Mouse (Mus musculus) midbrain, embryonic 13.5 days (tissue): ENCODE measurements at regions not wholly inside any gene's neighbourhood (a gene's known extent, or its start where the extent isn't known, plus 50 kb on each side); places are given as distances from the start of the nearest gene placed in this dataset.

Experiments used
- ATAC-seq: fragments of 200-750 bp; cut with Nextera tagmentation; 2 replicates; pipeline ENCODE4 v1.8.0; 2017; ENCODE audit warnings: mild to moderate bottlenecking, moderate TSS enrichment, moderate library complexity
- H3K27ac ChIP-seq: fragments of 300-500 bp; sonication (generic); 2 replicates; pipeline ENCODE4 v1.5.1; 2015; ENCODE audit warnings: inconsistent platforms, mild to moderate bottlenecking, moderate library complexity
- H3K27me3 ChIP-seq: fragments of 300-500 bp; sonication (generic); 2 replicates; pipeline ENCODE4 v1.6.1; 2015; ENCODE audit warnings: mild to moderate bottlenecking, inconsistent platforms
- H3K36me3 ChIP-seq: fragments of 300-500 bp; sonication (generic); 2 replicates; pipeline ENCODE4 v1.6.1; 2015; ENCODE audit warnings: mild to moderate bottlenecking, inconsistent platforms
- H3K4me1 ChIP-seq: fragments of 300-500 bp; sonication (generic); replicated peaks from 2 replicates; pipeline ENCODE4 v1.6.1; 2015; ENCODE audit warnings: inconsistent platforms
- H3K4me2 ChIP-seq: fragments of 300-500 bp; sonication (generic); replicated peaks from 2 replicates; pipeline ENCODE4 v1.6.1; 2015; ENCODE audit warnings: moderate library complexity, mild to moderate bottlenecking, inconsistent platforms
- H3K4me3 ChIP-seq: fragments of 300-500 bp; sonication (generic); replicated peaks from 2 replicates; pipeline ENCODE4 v1.5.1; 2015; ENCODE audit warnings: mild to moderate bottlenecking, inconsistent platforms
- H3K9ac ChIP-seq: fragments of 300-500 bp; sonication (generic); replicated peaks from 2 replicates; pipeline ENCODE4 v1.6.1; 2015; ENCODE audit warnings: mild to moderate bottlenecking, inconsistent platforms
- H3K9me3 ChIP-seq: fragments of 300-500 bp; sonication (generic); 2 replicates; pipeline ENCODE4 v1.6.1; 2016; ENCODE audit warnings: mild to moderate bottlenecking, inconsistent platforms
- WGBS: fragments of 180-500 bp; shearing (Covaris S2); methylation state at CpG from one replicate; pipeline ENCODE4 v1.1.7; 2015; 5-methylcytosine and 5-hydroxymethylcytosine counted together

DNA sequence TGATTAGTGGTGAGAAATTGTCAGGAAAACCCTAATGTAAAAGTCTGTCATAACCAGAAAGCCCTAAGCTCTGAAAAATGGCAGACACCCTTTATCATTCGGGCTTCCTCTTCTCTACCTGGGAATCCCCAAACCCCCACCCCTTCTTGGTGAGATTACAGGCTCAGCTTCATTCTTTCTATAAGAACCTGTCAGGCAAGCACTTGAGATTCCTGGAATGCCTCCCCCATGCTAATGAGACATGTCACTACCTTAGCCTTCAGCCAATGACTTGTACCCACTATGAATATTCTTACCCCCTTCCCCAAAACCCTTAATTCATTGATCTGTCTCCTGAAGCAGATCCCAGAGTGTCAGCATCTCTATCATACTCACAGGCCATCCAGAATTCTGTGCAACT is 254.5 kb upstream of the Gcfc2 start:
- WGBS, result 86% methylated on average over 1 of the region's 1 CpGs
- Histone ChIP-seq H3K9ac (no peak overlapping the region), H3K9me3 (no peaks in the 10 kb centered on the region), H3K36me3 (no peaks in the 10 kb centered on the region), H3K4me3 (no peak overlapping the region), H3K27ac (no peak overlapping the region), H3K4me1 (no peaks in the 10 kb centered on the region), H3K27me3 (no peaks in the 10 kb centered on the region), H3K4me2 (no peak overlapping the region)
- no peak for ATAC-seq

DNA sequence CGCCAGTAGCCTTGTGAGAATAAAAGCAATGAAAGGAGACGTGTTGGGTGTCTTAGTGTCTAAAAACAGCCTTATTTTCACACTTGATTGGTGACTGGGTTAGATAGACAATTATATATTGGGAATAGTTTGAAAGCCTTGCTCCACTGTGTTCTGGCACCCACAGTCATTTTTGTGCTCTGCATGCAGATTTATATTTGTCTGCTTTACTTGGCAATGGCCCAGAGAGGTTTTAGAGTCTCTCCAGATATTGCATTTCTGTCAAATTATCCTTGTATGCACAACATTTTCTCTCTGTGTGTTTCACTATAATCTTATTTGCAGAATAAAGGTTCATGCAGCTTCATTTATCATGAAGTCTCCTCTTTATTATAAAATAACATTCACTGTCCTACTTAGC is 250.2 kb upstream of the Gcfc2 start:
- H3K36me3 ChIP-seq, result no peaks in the 10 kb centered on the region
- H3K27ac ChIP-seq, result no peak overlapping the region

GRCm38 (mm10) chr6:81697284-81697683 is 226.2 kb upstream of the Gcfc2 start:
- no peaks in the 10 kb centered on the region for H3K36me3 ChIP-seq
- ATAC-seq, result no peak
- no peaks in the 10 kb centered on the region for H3K4me1 ChIP-seq
- H3K27ac ChIP-seq, result no peak overlapping the region
- no peak overlapping the region for H3K4me2 ChIP-seq
- H3K9me3 ChIP-seq, result no peaks in the 10 kb centered on the region
- no peaks in the 10 kb centered on the region for H3K27me3 ChIP-seq
- 94% methylated on average over 7 of the region's 7 CpGs for WGBS
- H3K4me3 ChIP-seq, result no peak overlapping the region
- no peak overlapping the region for H3K9ac ChIP-seq

More for the DNA sequence above, 250.2 kb upstream of the Gcfc2 start:
- Histone ChIP-seq H3K4me3 (no peak overlapping the region), H3K9me3 (no peaks in the 10 kb centered on the region), H3K4me1 (no peaks in the 10 kb centered on the region), H3K9ac (no peak overlapping the region), H3K4me2 (no peak overlapping the region), H3K27me3 (no peaks in the 10 kb centered on the region)
- ATAC-seq, result no peak
- 79% methylated on average over 2 of the region's 2 CpGs for WGBS

DNA sequence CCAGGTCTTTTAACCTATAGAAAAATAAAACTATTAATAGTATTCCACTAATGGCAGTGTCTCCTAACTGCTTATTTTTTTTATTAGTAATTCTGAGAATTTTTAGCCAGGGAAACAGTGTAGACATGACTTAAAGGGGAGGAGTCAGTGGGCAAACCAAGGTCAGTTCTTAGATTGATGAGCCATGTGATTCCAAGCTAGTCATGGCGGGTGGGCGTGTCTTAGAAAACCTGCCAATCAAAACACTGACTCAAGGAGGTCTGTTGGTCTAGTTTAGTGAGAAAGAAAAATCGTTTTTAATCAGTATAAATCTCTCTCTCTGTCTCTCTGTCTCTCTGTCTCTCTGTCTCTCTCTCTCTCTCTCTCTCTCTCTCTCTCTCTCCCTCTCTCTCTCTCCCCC is 225.3 kb upstream of the Gcfc2 start:
- Histone ChIP-seq H3K4me3 (no peak overlapping the region), H3K4me1 (no peaks in the 10 kb centered on the region), H3K9ac (no peak overlapping the region), H3K27me3 (no peaks in the 10 kb centered on the region), H3K4me2 (no peak overlapping the region), H3K9me3 (no peaks in the 10 kb centered on the region), H3K27ac (no peak overlapping the region), H3K36me3 (no peaks in the 10 kb centered on the region)
- WGBS, result 84% methylated on average over 3 of the region's 3 CpGs
- ATAC-seq, result no peak

DNA sequence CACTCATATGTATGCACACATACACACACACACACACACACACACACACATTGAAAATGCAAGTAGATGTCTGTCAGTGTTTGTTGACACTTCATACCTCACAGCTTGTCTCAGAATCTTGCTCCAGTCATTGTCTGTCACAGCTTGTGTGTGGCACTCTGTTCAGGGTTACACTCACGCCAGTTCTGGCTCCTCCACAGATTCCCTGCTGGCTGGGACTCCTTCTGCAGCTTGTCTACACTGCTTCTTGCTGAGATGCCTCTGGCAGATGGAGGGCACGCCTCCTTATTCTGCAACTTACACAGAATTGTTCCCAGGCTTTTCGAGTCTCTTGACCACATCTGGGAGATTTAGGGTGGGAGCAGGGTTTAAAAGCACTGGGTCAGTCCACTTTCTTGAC is 208.6 kb upstream of the Gcfc2 start:
- ATAC-seq, result no peak

DNA sequence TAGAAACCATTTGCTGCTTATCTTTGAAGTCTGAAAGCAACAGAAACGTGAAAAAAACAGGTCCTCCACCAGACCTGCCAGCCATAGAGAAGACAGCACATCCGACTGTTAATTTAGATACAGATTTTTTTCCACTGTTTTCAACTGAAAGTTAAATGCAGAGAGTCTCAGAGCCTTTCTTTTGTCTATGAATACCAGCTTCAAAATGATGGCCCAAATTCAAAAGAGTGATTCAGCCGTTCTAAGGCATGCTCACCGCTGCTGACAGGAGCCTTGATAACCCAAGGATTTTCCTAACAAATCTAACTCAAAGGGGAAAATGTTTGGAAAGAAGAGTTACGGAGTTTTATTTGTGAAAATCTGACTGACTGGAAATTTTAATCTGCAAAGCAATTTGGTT is 207.1 kb upstream of the Gcfc2 start:
- no peak overlapping the region for H3K9ac ChIP-seq
- WGBS, result 69% methylated on average over 5 of the region's 5 CpGs
- no peaks in the 10 kb centered on the region for H3K27me3 ChIP-seq
- no peak for ATAC-seq
- no peaks in the 10 kb centered on the region for H3K4me1 ChIP-seq
- H3K9me3 ChIP-seq, result no peaks in the 10 kb centered on the region
- no peak overlapping the region for H3K27ac ChIP-seq
- H3K36me3 ChIP-seq, result no peaks in the 10 kb centered on the region
- no peak overlapping the region for H3K4me3 ChIP-seq
- no peak overlapping the region for H3K4me2 ChIP-seq

More for the DNA sequence above, 208.6 kb upstream of the Gcfc2 start:
- H3K27ac ChIP-seq, result no peak overlapping the region
- H3K36me3 ChIP-seq, result no peaks in the 10 kb centered on the region
- no peaks in the 10 kb centered on the region for H3K9me3 ChIP-seq
- no peak overlapping the region for H3K9ac ChIP-seq
- no peaks in the 10 kb centered on the region for H3K4me1 ChIP-seq
- no peak overlapping the region for H3K4me2 ChIP-seq
- H3K27me3 ChIP-seq, result no peaks in the 10 kb centered on the region
- no peak overlapping the region for H3K4me3 ChIP-seq
- 69% methylated on average over 3 of the region's 3 CpGs for WGBS

- peaks cover 4% of the 10 kb centered on the region; the same call in 1 of the 2 replicates for H3K4me1 ChIP-seq
- H3K36me3 ChIP-seq, result no peaks in the 10 kb centered on the region
- no peak overlapping the region for H3K4me2 ChIP-seq
- no peaks in the 10 kb centered on the region for H3K27me3 ChIP-seq
- ATAC-seq, result no peak; the same call in 1 of the 2 replicates
- WGBS, result 73% methylated on average over 4 of the region's 4 CpGs
- no peak overlapping the region for H3K27ac ChIP-seq
- H3K9me3 ChIP-seq, result no peaks in the 10 kb centered on the region
- H3K9ac ChIP-seq, result no peak overlapping the region
- H3K4me3 ChIP-seq, result no peak overlapping the region
Observed at GRCm38 (mm10) chr6:81724601-81725545, 198.6 kb upstream of the Gcfc2 start.

DNA sequence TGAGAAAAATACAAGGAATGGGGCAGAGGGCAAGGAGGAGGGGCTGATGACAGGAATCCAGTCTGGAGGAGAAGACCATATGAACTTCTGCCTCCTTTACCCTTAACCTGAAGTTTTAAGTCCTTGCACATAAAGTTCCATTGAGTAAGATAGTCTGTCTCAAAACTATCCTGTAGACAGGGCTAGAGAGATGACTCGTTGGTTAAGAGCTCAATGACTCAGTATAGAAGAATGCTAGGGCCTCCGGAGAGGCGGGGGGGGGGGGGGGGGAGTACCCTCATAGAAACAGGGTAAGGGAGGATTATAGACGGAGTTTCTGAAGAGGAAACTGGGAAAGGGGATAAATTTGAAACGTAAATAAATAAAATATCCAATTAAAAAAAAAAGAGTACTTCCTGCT is 191.8 kb upstream of the Gcfc2 start:
- no peaks in the 10 kb centered on the region for H3K27me3 ChIP-seq
- ATAC-seq, result no peak
- no peaks in the 10 kb centered on the region for H3K36me3 ChIP-seq
- H3K4me1 ChIP-seq, result no peaks in the 10 kb centered on the region
- no peak overlapping the region for H3K9ac ChIP-seq
- no peak overlapping the region for H3K4me2 ChIP-seq
- 78% methylated on average over 4 of the region's 5 CpGs for WGBS
- H3K4me3 ChIP-seq, result no peak overlapping the region
- H3K27ac ChIP-seq, result no peak overlapping the region
- H3K9me3 ChIP-seq, result no peaks in the 10 kb centered on the region

DNA sequence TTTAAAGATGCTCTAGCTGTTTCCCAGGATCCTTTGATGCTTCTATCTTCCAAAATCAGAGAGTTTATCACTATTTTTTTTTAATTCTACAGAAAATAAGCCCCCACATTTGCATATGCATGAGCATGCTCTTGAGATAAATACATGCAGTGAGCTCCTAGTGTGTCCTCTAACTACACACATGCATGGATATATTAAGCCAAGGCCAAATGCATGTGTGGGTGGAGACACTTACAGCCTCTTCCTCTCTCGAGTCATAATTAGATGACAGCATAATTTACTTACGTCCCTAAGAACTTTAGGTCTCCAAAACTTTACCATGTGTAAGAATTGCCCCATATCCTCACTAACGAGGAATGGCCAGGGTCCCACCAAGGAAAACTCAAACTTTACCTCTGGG is 189.9 kb upstream of the Gcfc2 start:
- no peak overlapping the region for H3K4me3 ChIP-seq
- H3K9ac ChIP-seq, result no peak overlapping the region
- ATAC-seq, result no peak
- no peaks in the 10 kb centered on the region for H3K27me3 ChIP-seq
- 88% methylated on average over 3 of the region's 3 CpGs for WGBS
- H3K4me2 ChIP-seq, result no peak overlapping the region
- H3K36me3 ChIP-seq, result no peaks in the 10 kb centered on the region
- H3K9me3 ChIP-seq, result no peaks in the 10 kb centered on the region
- no peak overlapping the region for H3K27ac ChIP-seq
- no peaks in the 10 kb centered on the region for H3K4me1 ChIP-seq

GRCm38 (mm10) chr6:81738466-81738865 is 185.0 kb upstream of the Gcfc2 start:
- Histone ChIP-seq H3K27me3 (no peaks in the 10 kb centered on the region), H3K9me3 (no peaks in the 10 kb centered on the region), H3K36me3 (no peaks in the 10 kb centered on the region), H3K9ac (no peak overlapping the region), H3K4me3 (no peak overlapping the region), H3K4me2 (no peak overlapping the region), H3K27ac (no peak overlapping the region), H3K4me1 (no peaks in the 10 kb centered on the region)
- ATAC-seq, result no peak
- 90% methylated on average over 5 of the region's 5 CpGs for WGBS

GRCm38 (mm10) chr6:81749681-81750080 is 173.8 kb upstream of the Gcfc2 start:
- Histone ChIP-seq H3K27me3 (no peaks in the 10 kb centered on the region), H3K9me3 (no peaks in the 10 kb centered on the region), H3K4me3 (no peak overlapping the region), H3K27ac (no peak overlapping the region; the same call in 1 of the 2 replicates), H3K9ac (no peak overlapping the region), H3K4me1 (0 out of 2 replicates have a peak, but pooled peaks cover 2% of the 10 kb centered on the region), H3K36me3 (no peaks in the 10 kb centered on the region), H3K4me2 (no peak overlapping the region)
- ATAC-seq, result peak; percentile 72
- WGBS, result 60% methylated on average over 3 of the region's 3 CpGs

GRCm38 (mm10) chr6:81751631-81752030 is 171.8 kb upstream of the Gcfc2 start:
- no peak for ATAC-seq
- WGBS, result 91% methylated on average over 5 of the region's 5 CpGs
- no peaks in the 10 kb centered on the region for H3K36me3 ChIP-seq

More at GRCm38 (mm10) chr6:81751631-81752030, 171.8 kb upstream of the Gcfc2 start:
- Histone ChIP-seq H3K27me3 (no peaks in the 10 kb centered on the region), H3K9me3 (no peaks in the 10 kb centered on the region), H3K27ac (no peak overlapping the region), H3K9ac (no peak overlapping the region), H3K4me3 (no peak overlapping the region), H3K4me2 (no peak overlapping the region), H3K4me1 (0 out of 2 replicates have a peak, but pooled peaks cover 2% of the 10 kb centered on the region)
